Mouse (Mus musculus) C2C12 (cell line): ENCODE measurements around the gene Tmod4.

Source experiments
- CTCF ChIP-seq: IDR thresholded peaks from one replicate; pipeline ENCODE4 v1.5.1; 2011; ENCODE audit not compliant: control insufficient read depth, insufficient read depth, insufficient read length
- FOSL1 ChIP-seq: IDR thresholded peaks from one replicate; pipeline ENCODE4 v1.8.0; 2011; ENCODE audit warnings: mild to moderate bottlenecking, low read length; ENCODE audit not compliant: poor library complexity, insufficient read depth, severe bottlenecking
- MAX ChIP-seq: IDR thresholded peaks from one replicate; pipeline ENCODE4 v1.6.1; 2011; ENCODE audit warnings: mild to moderate bottlenecking, control low read depth

DNA sequence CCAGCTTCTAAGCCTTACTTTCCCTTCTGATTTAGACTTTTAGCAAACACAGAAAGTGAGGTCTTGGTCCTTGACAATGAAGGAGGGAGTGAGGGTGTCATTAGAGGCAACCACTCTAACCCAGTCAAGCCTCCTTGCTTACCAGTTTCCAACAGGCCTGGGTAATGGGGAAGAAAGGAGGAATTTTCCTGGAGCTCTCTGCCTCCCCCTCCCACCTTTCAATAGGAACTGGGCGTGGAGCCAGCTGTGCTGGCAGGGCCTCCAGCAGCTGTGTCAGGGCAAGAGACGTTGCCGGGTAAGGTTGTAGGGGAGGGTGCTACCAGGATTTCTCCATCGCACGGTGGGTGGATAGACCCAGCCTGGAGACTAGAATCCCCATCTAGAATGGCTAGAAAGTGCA, 696 bp downstream of the Tmod4 start:
- TF ChIP-seq MAX (no peak), FOSL1 (no peak), CTCF (no peak)
